Mouse (Mus musculus): ENCODE measurements around the gene Rabggtb. TPM values are rescaled to one million over a fixed set of nuclear protein-coding genes. Genes with fewer than 3 reads are reported as not detected.

Gene Rabggtb
- total and polyA plus RNA-seq, 2 experiments from 2014 or later, result 56.4 to 159 TPM

DNA sequence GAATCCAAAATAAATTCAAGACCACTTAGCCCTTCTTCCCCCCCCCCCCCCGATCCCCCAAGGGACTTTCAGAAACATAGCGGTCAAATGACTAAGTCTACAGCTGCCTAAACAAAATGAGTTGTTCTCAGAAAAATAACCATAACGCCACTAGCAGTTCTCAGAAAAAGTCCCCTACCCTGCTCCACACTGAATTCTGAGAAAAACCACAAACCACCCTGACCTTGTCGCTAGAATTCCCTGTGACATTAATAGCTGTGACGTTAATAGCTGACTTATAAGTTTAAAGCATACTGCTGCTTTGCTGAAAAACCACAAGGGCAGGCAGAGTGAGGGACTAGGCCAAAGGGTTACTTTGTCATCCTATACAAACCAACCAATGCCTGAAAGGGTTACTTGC lies 45.1 kb upstream of the Rabggtb start:
- no peaks in the 10 kb centered on the region for H3K36me3 ChIP-seq (replicated peaks; ENCODE audit: control insufficient read depth, insufficient read depth, low read length)
- no peak overlapping the region for H3K27ac ChIP-seq (ENCODE audit: low read depth)
- DNase-seq (ENCODE audit: low spot score) (no peak), ATAC-seq (ENCODE audit: insufficient read depth, low read depth) (no peak)
- TF ChIP-seq EP300 (IDR thresholded peaks at IDR 0.05; ENCODE audit: low read depth) (no peak), CTCF (IDR thresholded peaks at IDR 0.05; ENCODE audit: low read depth) (no peak)
- H3K4me1 ChIP-seq (ENCODE audit: control insufficient read depth, insufficient read depth), result no peaks in the 10 kb centered on the region
- H3K4me3 ChIP-seq (ENCODE audit: low read depth, low read length), result no peak overlapping the region
- H3K4me2 ChIP-seq (ENCODE audit: low read depth, low read length), result no peak overlapping the region
- 0 out of 2 replicates have a peak, but pooled peaks cover 7% of the 10 kb centered on the region for H3K9me3 ChIP-seq (replicated peaks; ENCODE audit: control insufficient read depth, low read length)
- no peak overlapping the region for H3K9ac ChIP-seq (replicated peaks; ENCODE audit: low read depth, low read length)
- no peaks in the 10 kb centered on the region for H3K27me3 ChIP-seq (ENCODE audit: control insufficient read depth, insufficient read depth, low read length)
- WGBS, result 84% methylated on average over 5 of the region's 5 CpGs

DNA sequence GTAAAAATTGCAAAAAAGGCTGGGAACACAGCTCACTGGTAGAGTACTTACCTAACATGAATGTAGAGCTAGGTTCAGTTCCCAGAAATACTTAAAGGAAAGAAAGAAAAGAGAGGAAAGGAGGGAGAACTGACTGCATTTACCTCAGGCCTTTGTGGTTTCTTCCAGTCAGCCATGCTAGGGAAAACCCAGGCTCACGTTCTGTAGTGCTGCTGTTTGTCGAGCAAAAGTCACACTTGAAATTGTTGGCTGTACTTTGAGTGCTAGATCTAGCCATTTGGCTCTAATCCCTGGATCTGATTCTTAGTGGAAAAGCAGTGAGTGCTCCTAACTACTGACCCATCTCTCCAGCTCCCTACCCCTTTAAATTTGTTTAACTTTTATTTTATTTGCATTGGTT lies 35.4 kb upstream of the Rabggtb start:
- ATAC-seq (ENCODE audit: insufficient read depth, low read depth), result no peak
- Histone ChIP-seq H3K4me3 (ENCODE audit: low read depth, low read length) (no peak overlapping the region), H3K27ac (ENCODE audit: low read depth) (no peak overlapping the region), H3K27me3 (ENCODE audit: control insufficient read depth, insufficient read depth, low read length) (no peaks in the 10 kb centered on the region), H3K4me1 (ENCODE audit: control insufficient read depth, insufficient read depth) (peaks cover 13% of the 10 kb centered on the region), H3K9ac (replicated peaks; ENCODE audit: low read depth, low read length) (no peak overlapping the region), H3K4me2 (ENCODE audit: low read depth, low read length) (no peak overlapping the region), H3K9me3 (replicated peaks; ENCODE audit: control insufficient read depth, low read length) (no peaks in the 10 kb centered on the region), H3K36me3 (replicated peaks; ENCODE audit: control insufficient read depth, insufficient read depth, low read length) (no peaks in the 10 kb centered on the region)
- no peak for TF ChIP-seq CTCF (IDR thresholded peaks at IDR 0.05; ENCODE audit: low read depth)
- TF ChIP-seq EP300 (IDR thresholded peaks at IDR 0.05; ENCODE audit: low read depth), result no peak
- DNase-seq (ENCODE audit: low spot score), result no peak
- WGBS, result 39% methylated on average over 2 of the region's 2 CpGs

DNA sequence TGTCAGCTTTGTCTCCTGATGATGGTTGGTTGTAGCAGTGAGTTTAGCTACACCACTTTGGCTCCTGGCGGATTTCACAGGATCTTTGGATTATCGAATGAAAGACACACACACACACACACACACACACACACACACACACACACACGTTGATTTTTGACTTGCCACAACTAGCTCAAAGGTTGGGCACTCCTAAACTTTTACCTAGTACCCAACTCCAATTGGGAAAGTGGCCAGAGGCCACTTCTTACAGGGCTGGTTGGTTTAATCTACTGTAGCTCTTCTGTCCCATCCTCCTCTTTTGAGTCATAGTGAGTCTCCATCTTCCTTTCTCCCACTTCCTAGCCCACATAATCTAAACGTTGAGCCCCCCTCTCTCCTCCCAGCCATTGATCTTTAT lies 34.5 kb upstream of the Rabggtb start:
- no peaks in the 10 kb centered on the region for H3K9me3 ChIP-seq (replicated peaks; ENCODE audit: control insufficient read depth, low read length)
- ATAC-seq (ENCODE audit: insufficient read depth, low read depth) (no peak), DNase-seq (ENCODE audit: low spot score) (no peak)
- no peaks in the 10 kb centered on the region for H3K36me3 ChIP-seq (replicated peaks; ENCODE audit: control insufficient read depth, insufficient read depth, low read length)
- no peak overlapping the region for H3K4me3 ChIP-seq (ENCODE audit: low read depth, low read length)
- H3K9ac ChIP-seq (replicated peaks; ENCODE audit: low read depth, low read length), result no peak overlapping the region
- no peak overlapping the region for H3K27ac ChIP-seq (ENCODE audit: low read depth)
- 74% methylated on average over 4 of the region's 4 CpGs for WGBS
- no peaks in the 10 kb centered on the region for H3K27me3 ChIP-seq (ENCODE audit: control insufficient read depth, insufficient read depth, low read length)
- no peak overlapping the region for H3K4me2 ChIP-seq (ENCODE audit: low read depth, low read length)
- TF ChIP-seq EP300 (IDR thresholded peaks at IDR 0.05; ENCODE audit: low read depth) (no peak), CTCF (IDR thresholded peaks at IDR 0.05; ENCODE audit: low read depth) (no peak)
- peaks cover 22% of the 10 kb centered on the region for H3K4me1 ChIP-seq (ENCODE audit: control insufficient read depth, insufficient read depth)

DNA sequence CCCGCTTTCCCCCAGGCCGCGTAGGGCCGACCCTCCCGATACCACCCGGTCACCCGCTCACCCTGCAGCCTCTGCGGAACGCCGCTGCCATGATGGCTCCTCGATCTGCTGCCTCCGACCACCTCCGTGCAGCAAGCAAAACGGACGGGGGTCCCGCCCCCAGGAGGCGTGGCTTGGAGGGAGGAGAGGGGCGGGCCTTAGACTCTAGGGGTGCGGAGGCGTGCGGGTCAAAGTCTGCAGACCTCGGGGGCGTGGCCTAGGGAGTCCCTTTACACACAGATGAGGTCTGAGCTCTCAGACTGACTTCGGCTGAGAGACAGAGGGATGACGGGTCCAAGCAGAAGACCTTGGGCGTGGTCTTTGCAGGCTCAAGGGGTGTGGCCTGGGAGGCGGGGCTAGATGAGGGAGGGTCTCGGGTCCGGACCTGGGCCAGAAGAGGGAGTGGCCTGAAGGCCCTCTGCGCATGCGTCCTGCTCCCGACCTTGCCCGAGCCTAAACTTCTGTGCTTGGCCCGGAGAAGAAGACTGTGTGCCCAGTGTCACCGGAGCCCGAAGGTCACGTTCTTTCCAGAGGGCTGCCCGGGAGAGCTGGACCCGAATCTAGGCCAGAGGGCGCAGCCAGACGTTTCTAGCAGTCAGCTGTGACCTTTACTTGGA lies 31.7 kb upstream of the Rabggtb start, which contains the start of gene Acadm:
Acadm (minus strand) TSS at position 298 of the 656 bp plus-strand sequence.
- Histone ChIP-seq H3K4me1 (ENCODE audit: control insufficient read depth, insufficient read depth) (peaks cover 28% of the 10 kb centered on the region), H3K4me3 (ENCODE audit: low read depth, low read length) (peak within 1 kb of the TSS; percentile 75), H3K36me3 (replicated peaks; ENCODE audit: control insufficient read depth, insufficient read depth, low read length) (peaks cover 13% of the 10 kb centered on the region), H3K27ac (ENCODE audit: low read depth) (peak within 1 kb of the TSS; percentile 96), H3K27me3 (ENCODE audit: control insufficient read depth, insufficient read depth, low read length) (no peaks in the 10 kb centered on the region), H3K9ac (replicated peaks; ENCODE audit: low read depth, low read length) (peak within 1 kb of the TSS; percentile 73), H3K9me3 (replicated peaks; ENCODE audit: control insufficient read depth, low read length) (no peaks in the 10 kb centered on the region), H3K4me2 (ENCODE audit: low read depth, low read length) (peak within 1 kb of the TSS; percentile 62)
- DNase-seq (ENCODE audit: low spot score) (peak; percentile 99), ATAC-seq (ENCODE audit: insufficient read depth, low read depth) (peak; percentile 95)
- WGBS, result under 1% methylated on average over 39 of the region's 41 CpGs
- peak; percentile 73; the same call in 1 of the 2 replicates for TF ChIP-seq EP300 (IDR thresholded peaks at IDR 0.05; ENCODE audit: low read depth)
- TF ChIP-seq CTCF (IDR thresholded peaks at IDR 0.05; ENCODE audit: low read depth), result no peak; the same call in 1 of the 2 replicates

DNA sequence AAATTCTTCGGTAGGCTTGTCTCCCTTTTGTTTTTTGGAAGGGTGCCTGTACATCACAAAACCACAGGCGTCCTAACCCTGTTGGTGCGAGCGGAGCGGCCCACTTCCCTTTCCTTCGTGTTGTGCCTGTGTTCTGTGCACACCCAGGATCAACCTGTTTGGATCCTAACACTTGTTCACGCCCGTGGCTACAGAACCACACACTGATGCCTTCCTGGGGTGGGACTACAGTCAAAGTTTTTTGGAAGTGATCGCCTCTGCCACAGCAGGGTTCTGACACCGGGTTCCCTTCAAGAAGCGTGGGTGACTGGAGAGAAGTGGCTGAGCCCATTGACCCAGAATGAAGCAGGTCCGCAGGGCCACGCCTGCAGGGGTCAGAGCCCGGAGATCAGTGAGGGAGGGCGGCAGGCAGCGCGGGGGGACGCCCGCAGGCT lies 31.1 kb upstream of the Rabggtb start:
- DNase-seq (ENCODE audit: low spot score) (peak; percentile 62), ATAC-seq (ENCODE audit: insufficient read depth, low read depth) (peak; percentile 17)
- no peaks in the 10 kb centered on the region for H3K27me3 ChIP-seq (ENCODE audit: control insufficient read depth, insufficient read depth, low read length)
- no peaks in the 10 kb centered on the region for H3K9me3 ChIP-seq (replicated peaks; ENCODE audit: control insufficient read depth, low read length)
- H3K27ac ChIP-seq (ENCODE audit: low read depth), result peak overlapping the region; percentile 96
- WGBS, result under 1% methylated on average over 14 of the region's 19 CpGs
- H3K9ac ChIP-seq (replicated peaks; ENCODE audit: low read depth, low read length), result peak overlapping the region; percentile 73
- peak overlapping the region; percentile 62 for H3K4me2 ChIP-seq (ENCODE audit: low read depth, low read length)
- TF ChIP-seq EP300 (IDR thresholded peaks at IDR 0.05; ENCODE audit: low read depth) (no peak), CTCF (IDR thresholded peaks at IDR 0.05; ENCODE audit: low read depth) (no peak)
- H3K36me3 ChIP-seq (replicated peaks; ENCODE audit: control insufficient read depth, insufficient read depth, low read length), result peaks cover 17% of the 10 kb centered on the region
- peak overlapping the region; percentile 75 for H3K4me3 ChIP-seq (ENCODE audit: low read depth, low read length)
- peaks cover 28% of the 10 kb centered on the region for H3K4me1 ChIP-seq (ENCODE audit: control insufficient read depth, insufficient read depth)

All from heart, postnatal 0 days (tissue).